Mouse (Mus musculus): ENCODE measurements at regions not wholly inside any gene's neighbourhood (a gene's known extent, or its start where the extent isn't known, plus 50 kb on each side); places are given as distances from the start of the nearest gene placed in this dataset.

- Histone ChIP-seq H3K36me3 (ENCODE audit: control insufficient read depth, insufficient read depth) (no peaks in the 10 kb centered on the region), H3K27ac (ENCODE audit: low read length) (no peak overlapping the region), H3K4me2 (ENCODE audit: low read depth, low read length) (no peak overlapping the region), H3K9ac (ENCODE audit: low read length) (no peak overlapping the region), H3K4me1 (ENCODE audit: control insufficient read depth, insufficient read depth, low read length) (no peaks in the 10 kb centered on the region), H3K4me3 (ENCODE audit: low read length) (no peak overlapping the region), H3K9me3 (replicated peaks; ENCODE audit: control insufficient read depth, low read length) (no peaks in the 10 kb centered on the region), H3K27me3 (ENCODE audit: control insufficient read depth, insufficient read depth, low read length) (no peaks in the 10 kb centered on the region)
- 77% methylated on average over 3 of the region's 3 CpGs for WGBS
- ATAC-seq (replicated peaks; ENCODE audit: extremely low read depth, insufficient read depth, low FRiP score), result no peak
These were observed 315.4 kb upstream of the Dnajc24 start for GRCm38 (mm10) chr2:106318695-106319266.

DNA sequence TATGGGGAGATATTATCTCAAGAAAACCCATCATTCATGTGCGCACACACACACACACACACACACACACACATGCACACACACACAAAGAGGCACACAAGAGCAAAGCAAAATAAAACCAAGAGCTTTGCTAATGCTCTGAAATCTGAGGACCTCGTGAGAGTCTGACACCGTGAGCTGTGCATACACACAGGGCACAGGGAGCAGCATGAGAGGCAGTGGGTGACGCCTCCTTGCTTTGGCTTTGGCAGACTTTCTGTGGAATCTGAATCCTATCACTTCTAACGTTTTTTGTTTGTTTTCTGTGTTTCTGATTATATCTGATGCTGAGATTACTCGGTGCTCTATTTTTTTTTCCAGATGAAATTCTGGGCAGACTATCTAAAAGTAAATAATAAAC is 343.4 kb upstream of the Dnajc24 start:
- Histone ChIP-seq H3K9ac (ENCODE audit: low read length) (no peak overlapping the region), H3K36me3 (ENCODE audit: control insufficient read depth, insufficient read depth) (no peaks in the 10 kb centered on the region), H3K27me3 (ENCODE audit: control insufficient read depth, insufficient read depth, low read length) (no peaks in the 10 kb centered on the region), H3K27ac (ENCODE audit: low read length) (no peak overlapping the region), H3K4me1 (ENCODE audit: control insufficient read depth, insufficient read depth, low read length) (no peaks in the 10 kb centered on the region), H3K4me2 (ENCODE audit: low read depth, low read length) (no peak overlapping the region), H3K9me3 (replicated peaks; ENCODE audit: control insufficient read depth, low read length) (no peaks in the 10 kb centered on the region), H3K4me3 (ENCODE audit: low read length) (no peak overlapping the region)
- no peak for ATAC-seq (replicated peaks; ENCODE audit: extremely low read depth, insufficient read depth, low FRiP score)
- WGBS, result 65% methylated on average over 6 of the region's 6 CpGs

GRCm38 (mm10) chr2:106347249-106347648 is 343.9 kb upstream of the Dnajc24 start:
- H3K27me3 ChIP-seq (ENCODE audit: control insufficient read depth, insufficient read depth, low read length), result no peaks in the 10 kb centered on the region
- H3K9ac ChIP-seq (ENCODE audit: low read length), result no peak overlapping the region
- ATAC-seq (replicated peaks; ENCODE audit: extremely low read depth, insufficient read depth, low FRiP score), result no peak
- no peaks in the 10 kb centered on the region for H3K9me3 ChIP-seq (replicated peaks; ENCODE audit: control insufficient read depth, low read length)
- no peak overlapping the region for H3K4me2 ChIP-seq (ENCODE audit: low read depth, low read length)
- H3K4me1 ChIP-seq (ENCODE audit: control insufficient read depth, insufficient read depth, low read length), result no peaks in the 10 kb centered on the region
- no peaks in the 10 kb centered on the region for H3K36me3 ChIP-seq (ENCODE audit: control insufficient read depth, insufficient read depth)
- H3K27ac ChIP-seq (ENCODE audit: low read length), result no peak overlapping the region
- WGBS, result 77% methylated on average over 7 of the region's 7 CpGs
- no peak overlapping the region for H3K4me3 ChIP-seq (ENCODE audit: low read length)

- Histone ChIP-seq H3K27me3 (ENCODE audit: control insufficient read depth, insufficient read depth, low read length) (no peaks in the 10 kb centered on the region), H3K36me3 (ENCODE audit: control insufficient read depth, insufficient read depth) (no peaks in the 10 kb centered on the region), H3K9me3 (replicated peaks; ENCODE audit: control insufficient read depth, low read length) (no peaks in the 10 kb centered on the region), H3K4me3 (ENCODE audit: low read length) (no peak overlapping the region), H3K27ac (ENCODE audit: low read length) (no peak overlapping the region), H3K9ac (ENCODE audit: low read length) (no peak overlapping the region), H3K4me1 (ENCODE audit: control insufficient read depth, insufficient read depth, low read length) (peaks cover 5% of the 10 kb centered on the region), H3K4me2 (ENCODE audit: low read depth, low read length) (no peak overlapping the region)
- ATAC-seq (replicated peaks; ENCODE audit: extremely low read depth, insufficient read depth, low FRiP score), result no peak
- 64% methylated on average over 3 of the region's 3 CpGs for WGBS
These were observed 337.5 kb upstream of the Mpped2 start for GRCm38 (mm10) chr2:106355565-106355964.

- 33% methylated on average over 5 of the region's 5 CpGs for WGBS
- peaks cover 5% of the 10 kb centered on the region for H3K4me1 ChIP-seq (ENCODE audit: control insufficient read depth, insufficient read depth, low read length)
These were observed 337.0 kb upstream of the Mpped2 start for GRCm38 (mm10) chr2:106355984-106356547.

GRCm38 (mm10) chr2:106368641-106369040 is 324.4 kb upstream of the Mpped2 start:
- Histone ChIP-seq H3K4me2 (ENCODE audit: low read depth, low read length) (no peak overlapping the region), H3K27me3 (ENCODE audit: control insufficient read depth, insufficient read depth, low read length) (no peaks in the 10 kb centered on the region), H3K36me3 (ENCODE audit: control insufficient read depth, insufficient read depth) (no peaks in the 10 kb centered on the region), H3K9ac (ENCODE audit: low read length) (no peak overlapping the region), H3K27ac (ENCODE audit: low read length) (no peak overlapping the region), H3K4me3 (ENCODE audit: low read length) (no peak overlapping the region), H3K9me3 (replicated peaks; ENCODE audit: control insufficient read depth, low read length) (no peaks in the 10 kb centered on the region), H3K4me1 (ENCODE audit: control insufficient read depth, insufficient read depth, low read length) (no peaks in the 10 kb centered on the region)
- no peak for ATAC-seq (replicated peaks; ENCODE audit: extremely low read depth, insufficient read depth, low FRiP score)
- 64% methylated on average over 5 of the region's 5 CpGs for WGBS

More at GRCm38 (mm10) chr2:106355984-106356547, 337.0 kb upstream of the Mpped2 start:
- H3K27me3 ChIP-seq (ENCODE audit: control insufficient read depth, insufficient read depth, low read length), result no peaks in the 10 kb centered on the region
- H3K27ac ChIP-seq (ENCODE audit: low read length), result no peak overlapping the region
- no peaks in the 10 kb centered on the region for H3K9me3 ChIP-seq (replicated peaks; ENCODE audit: control insufficient read depth, low read length)
- no peak overlapping the region for H3K4me3 ChIP-seq (ENCODE audit: low read length)
- H3K4me2 ChIP-seq (ENCODE audit: low read depth, low read length), result no peak overlapping the region
- no peak overlapping the region for H3K9ac ChIP-seq (ENCODE audit: low read length)
- H3K36me3 ChIP-seq (ENCODE audit: control insufficient read depth, insufficient read depth), result no peaks in the 10 kb centered on the region
- peak; percentile 89 for ATAC-seq (replicated peaks; ENCODE audit: extremely low read depth, insufficient read depth, low FRiP score)

DNA sequence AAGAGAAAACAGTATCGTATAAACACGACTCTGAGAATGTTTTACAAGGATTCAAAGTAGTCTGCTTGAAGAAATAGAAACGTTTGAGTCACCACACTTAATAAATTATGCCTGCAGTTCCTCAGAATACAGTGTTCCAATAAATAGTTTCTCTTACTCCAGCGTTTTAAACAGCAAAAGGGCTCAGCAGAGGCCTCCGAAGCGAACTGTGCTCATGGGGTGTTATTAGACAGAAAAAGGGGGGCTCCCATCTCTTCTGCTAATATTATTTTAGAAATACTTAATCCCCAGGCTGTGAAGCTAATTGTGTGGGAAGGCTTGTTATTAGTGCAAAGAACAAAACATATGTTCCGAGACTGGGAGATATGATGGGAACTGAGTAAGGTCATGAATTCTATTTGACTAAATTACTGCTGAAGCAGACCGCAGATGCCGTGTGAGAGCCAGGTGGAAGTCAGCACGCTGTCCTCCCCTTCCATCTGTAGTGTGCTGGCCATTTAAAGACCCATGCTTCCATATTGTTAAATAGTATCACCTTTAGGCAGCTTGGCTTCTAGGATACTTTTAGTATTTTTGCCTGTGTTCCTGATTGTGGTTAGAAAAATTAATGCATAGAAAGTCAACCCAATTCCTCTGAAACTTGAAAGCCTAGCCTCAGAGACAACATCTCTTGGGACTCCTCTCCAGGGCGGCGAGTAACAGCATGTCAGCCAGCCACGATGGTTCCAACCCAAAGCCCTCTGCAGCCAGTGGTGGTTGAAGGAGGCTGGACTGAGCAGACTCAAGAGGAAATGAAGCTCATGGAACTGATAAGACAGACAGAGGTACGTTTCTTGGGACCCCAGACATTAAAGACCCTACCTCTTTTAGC is 309.4 kb upstream of the Mpped2 start:
- no peak overlapping the region for H3K4me2 ChIP-seq (ENCODE audit: low read depth, low read length)
- WGBS, result 75% methylated on average over 14 of the region's 14 CpGs
- no peaks in the 10 kb centered on the region for H3K27me3 ChIP-seq (ENCODE audit: control insufficient read depth, insufficient read depth, low read length)
- H3K4me1 ChIP-seq (ENCODE audit: control insufficient read depth, insufficient read depth, low read length), result no peaks in the 10 kb centered on the region
- no peaks in the 10 kb centered on the region for H3K36me3 ChIP-seq (ENCODE audit: control insufficient read depth, insufficient read depth)
- no peak overlapping the region for H3K4me3 ChIP-seq (ENCODE audit: low read length)
- no peak for ATAC-seq (replicated peaks; ENCODE audit: extremely low read depth, insufficient read depth, low FRiP score)
- H3K9ac ChIP-seq (ENCODE audit: low read length), result no peak overlapping the region
- no peaks in the 10 kb centered on the region for H3K9me3 ChIP-seq (replicated peaks; ENCODE audit: control insufficient read depth, low read length)
- no peak overlapping the region for H3K27ac ChIP-seq (ENCODE audit: low read length)

DNA sequence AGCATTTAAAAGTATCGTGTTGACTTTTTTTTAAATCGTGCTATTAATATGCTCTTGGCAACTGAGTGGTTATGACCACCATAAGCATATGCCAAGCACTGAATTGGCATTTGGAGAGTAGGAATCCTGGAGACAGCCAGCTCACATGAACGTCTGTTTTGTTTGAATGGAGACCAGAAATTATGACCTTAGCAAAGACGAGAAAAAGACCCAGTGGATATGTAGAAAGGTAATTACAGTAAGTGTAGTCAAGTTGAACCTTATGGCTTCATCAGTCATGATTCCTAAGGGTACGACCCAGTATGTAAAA is 308.8 kb upstream of the Mpped2 start:
- no peak overlapping the region for H3K9ac ChIP-seq (ENCODE audit: low read length)
- ATAC-seq (replicated peaks; ENCODE audit: extremely low read depth, insufficient read depth, low FRiP score), result no peak
- no peak overlapping the region for H3K27ac ChIP-seq (ENCODE audit: low read length)
- WGBS, result 80% methylated on average over 5 of the region's 5 CpGs
- no peak overlapping the region for H3K4me3 ChIP-seq (ENCODE audit: low read length)
- H3K4me1 ChIP-seq (ENCODE audit: control insufficient read depth, insufficient read depth, low read length), result no peaks in the 10 kb centered on the region
- no peaks in the 10 kb centered on the region for H3K9me3 ChIP-seq (replicated peaks; ENCODE audit: control insufficient read depth, low read length)
- H3K27me3 ChIP-seq (ENCODE audit: control insufficient read depth, insufficient read depth, low read length), result no peaks in the 10 kb centered on the region
- no peak overlapping the region for H3K4me2 ChIP-seq (ENCODE audit: low read depth, low read length)
- no peaks in the 10 kb centered on the region for H3K36me3 ChIP-seq (ENCODE audit: control insufficient read depth, insufficient read depth)

GRCm38 (mm10) chr2:106384842-106385241 is 308.2 kb upstream of the Mpped2 start:
- Histone ChIP-seq H3K4me3 (ENCODE audit: low read length) (no peak overlapping the region), H3K27me3 (ENCODE audit: control insufficient read depth, insufficient read depth, low read length) (no peaks in the 10 kb centered on the region), H3K9me3 (replicated peaks; ENCODE audit: control insufficient read depth, low read length) (no peaks in the 10 kb centered on the region), H3K4me2 (ENCODE audit: low read depth, low read length) (no peak overlapping the region), H3K27ac (ENCODE audit: low read length) (no peak overlapping the region), H3K4me1 (ENCODE audit: control insufficient read depth, insufficient read depth, low read length) (no peaks in the 10 kb centered on the region), H3K36me3 (ENCODE audit: control insufficient read depth, insufficient read depth) (no peaks in the 10 kb centered on the region), H3K9ac (ENCODE audit: low read length) (no peak overlapping the region)
- 75% methylated on average over 3 of the region's 3 CpGs for WGBS
- no peak for ATAC-seq (replicated peaks; ENCODE audit: extremely low read depth, insufficient read depth, low FRiP score)
